Mouse (Mus musculus) G1E (cell line): ENCODE results near the gene Exd1. TPM values are rescaled to one million over a fixed set of nuclear protein-coding genes. Genes with fewer than 3 reads are reported as not detected.

ENCODE experiments used
- ATAC-seq: 2 replicates; pipeline ENCODE4 v1.8.0; 2016; ENCODE audit warnings: mild to moderate bottlenecking; ENCODE audit not compliant: insufficient number of reproducible peaks, poor library complexity, low FRiP score, severe bottlenecking; ENCODE audit errors: extremely low read depth
- DNase-seq: peaks from one replicate; pipeline ENCODE4 v3.0.0; 2012; ENCODE audit warnings: low spot score
- H3K27me3 ChIP-seq: 2 replicates; pipeline ENCODE4 v1.6.1; 2012; ENCODE audit warnings: mild to moderate bottlenecking, low read length, inconsistent platforms; ENCODE audit not compliant: insufficient read depth
- H3K36me3 ChIP-seq: replicated peaks from 2 replicates; pipeline ENCODE3; 2012; ENCODE audit warnings: mild to moderate bottlenecking, inconsistent platforms
- H3K4me1 ChIP-seq: 2 replicates; pipeline ENCODE4 v1.6.1; 2012; ENCODE audit warnings: low read depth, low read length, inconsistent platforms, mixed read lengths; ENCODE audit not compliant: insufficient read depth
- H3K4me3 ChIP-seq: 2 replicates; pipeline ENCODE4 v1.5.1; 2012; ENCODE audit warnings: low read depth, mild to moderate bottlenecking, inconsistent platforms, low read length, moderate library complexity, mixed read lengths
- H3K9me3 ChIP-seq: replicated peaks from 2 replicates; pipeline ENCODE4 v1.6.1; 2012; ENCODE audit warnings: inconsistent platforms
- CTCF ChIP-seq: IDR thresholded peaks from 2 replicates; pipeline ENCODE4 v1.5.1; 2012; ENCODE audit warnings: low read depth, low read length, inconsistent platforms, mixed read lengths
- GATA1 ChIP-seq: IDR thresholded peaks from 2 replicates; pipeline ENCODE4 v1.6.1; 2012; ENCODE audit warnings: borderline replicate concordance, low read length, inconsistent platforms, mixed read lengths
- GATA2 ChIP-seq: IDR thresholded peaks from 2 replicates; pipeline ENCODE4 v1.6.1; 2012; ENCODE audit warnings: low read depth, low read length, inconsistent platforms, borderline replicate concordance
- POLR2AphosphoS5 ChIP-seq: IDR thresholded peaks from 2 replicates; pipeline ENCODE4 v1.6.1; 2012; ENCODE audit warnings: low read depth, low read length, inconsistent platforms; ENCODE audit not compliant: insufficient replicate concordance
- TAL1 ChIP-seq: conservative IDR thresholded peaks from 2 replicates; pipeline ENCODE4 v1.6.1; 2012; ENCODE audit warnings: low read depth, low read length, inconsistent platforms, mixed read lengths
- polyA plus RNA-seq: library from polyadenylated mRNA; stranded (reverse); fragments of >175 nt; gene quantifications from 2 replicates; pipeline ENCODE4 v1.2.3, GENCODE M21; 2012
- total RNA-seq, 2 experiments: library from RNA; stranded (forward) in 1 of 2; stranded (reverse) in 1 of 2; fragments of 200-1000 nt in 1 of 2; fragments of >200 nt in 1 of 2; fragmentation: Nextera tagmentation in 1 of 2; gene quantifications; 2 replicates each; pipeline ENCODE4 v1.2.3; 2014 to 2017

Gene Exd1
- total and polyA plus RNA-seq, 3 experiments, result 0.21 to 2.3 (median 2.2) TPM

- TF ChIP-seq POLR2AphosphoS5 (no peak), TAL1 (no peak), CTCF (peak; percentile 63), GATA2 (no peak), GATA1 (no peak)
- DNase-seq (peak; percentile 84), ATAC-seq (peak; percentile 61)
- no peaks in the 10 kb centered on the region for H3K27me3 ChIP-seq
- peaks cover 37% of the 10 kb centered on the region for H3K4me1 ChIP-seq
- H3K36me3 ChIP-seq, result peaks cover 6% of the 10 kb centered on the region
- no peaks in the 10 kb centered on the region for H3K9me3 ChIP-seq
- H3K4me3 ChIP-seq, result peak overlapping the region; percentile 83
These were observed 442 bp downstream of the Exd1 start for GRCm38 (mm10) chr2:119546848-119547521.

GRCm38 (mm10) chr2:119543656-119544055 lies 3.8 kb downstream of the Exd1 start:
- DNase-seq (no peak), ATAC-seq (no peak)
- H3K27me3 ChIP-seq, result no peaks in the 10 kb centered on the region
- H3K4me3 ChIP-seq, result no peak overlapping the region
- peaks cover 14% of the 10 kb centered on the region for H3K4me1 ChIP-seq
- TF ChIP-seq POLR2AphosphoS5 (no peak), CTCF (no peak), GATA2 (no peak), TAL1 (no peak), GATA1 (no peak)
- H3K9me3 ChIP-seq, result no peaks in the 10 kb centered on the region
- H3K36me3 ChIP-seq, result no peaks in the 10 kb centered on the region

GRCm38 (mm10) chr2:119542106-119542505 lies 5.3 kb downstream of the Exd1 start:
- DNase-seq (peak; percentile 5), ATAC-seq (no peak)
- H3K27me3 ChIP-seq, result no peaks in the 10 kb centered on the region
- peaks cover 2% of the 10 kb centered on the region for H3K36me3 ChIP-seq
- no peak overlapping the region for H3K4me3 ChIP-seq
- H3K4me1 ChIP-seq, result peaks cover 10% of the 10 kb centered on the region
- no peaks in the 10 kb centered on the region for H3K9me3 ChIP-seq
- TF ChIP-seq POLR2AphosphoS5, result no peak
- no peak for TF ChIP-seq GATA2
- 0 out of 2 replicates have a peak, but pooled peaks have one; percentile 15 for TF ChIP-seq CTCF
- no peak for TF ChIP-seq GATA1

GRCm38 (mm10) chr2:119538802-119539201 lies 8.6 kb downstream of the Exd1 start:
- no peak for DNase-seq
- H3K27me3 ChIP-seq, result no peaks in the 10 kb centered on the region
- H3K9me3 ChIP-seq, result no peaks in the 10 kb centered on the region
- no peak overlapping the region for H3K4me3 ChIP-seq
- no peak for ATAC-seq
- H3K36me3 ChIP-seq, result peaks cover 2% of the 10 kb centered on the region
- peaks cover 3% of the 10 kb centered on the region; the same call in 1 of the 2 replicates for H3K4me1 ChIP-seq
- TF ChIP-seq CTCF, result no peak
- no peak for TF ChIP-seq POLR2AphosphoS5
- no peak for TF ChIP-seq GATA1
- no peak for TF ChIP-seq GATA2
- TF ChIP-seq TAL1, result no peak

GRCm38 (mm10) chr2:119525422-119525821 lies 22.0 kb downstream of the Exd1 start:
- Histone ChIP-seq H3K27me3 (peaks cover 10% of the 10 kb centered on the region), H3K4me1 (no peaks in the 10 kb centered on the region), H3K9me3 (no peaks in the 10 kb centered on the region), H3K36me3 (no peaks in the 10 kb centered on the region), H3K4me3 (no peak overlapping the region)
- no peak for DNase-seq
- TF ChIP-seq GATA2 (no peak), POLR2AphosphoS5 (no peak), TAL1 (no peak), CTCF (no peak), GATA1 (no peak)
- ATAC-seq, result no peak

- ATAC-seq (no peak), DNase-seq (no peak)
- Histone ChIP-seq H3K27me3 (peaks cover 10% of the 10 kb centered on the region), H3K9me3 (no peaks in the 10 kb centered on the region), H3K4me1 (no peaks in the 10 kb centered on the region), H3K36me3 (no peaks in the 10 kb centered on the region), H3K4me3 (no peak overlapping the region)
- TF ChIP-seq GATA2 (no peak), CTCF (no peak), TAL1 (no peak), GATA1 (no peak), POLR2AphosphoS5 (no peak)
These were observed 23.6 kb downstream of the Exd1 start for GRCm38 (mm10) chr2:119523836-119524235.
